Mouse (Mus musculus): ENCODE measurements around the gene Fpr2. TPM values are rescaled to one million over a fixed set of nuclear protein-coding genes. Genes with fewer than 3 reads are reported as not detected.
"Not testable (repeated sequence)": the region's sequence is repeated elsewhere in the genome, so short reads cannot be mapped to it uniquely, and the experiment has no call there.

The Fpr2 gene
- polyA plus RNA-seq (2021): 0.45 TPM

- ChIA-PET POLR2A (no interaction called here), CTCF (no interaction called here)
- ATAC-seq (no peak), DNase-seq (ENCODE audit: low read depth, low spot score) (no peak)
- in situ Hi-C loops (cut with MboI; ENCODE audit: low pct_unique_long_range_greater_than_20kb): no loop called here
- H3K27me3 ChIP-seq: peaks cover 18% of the 10 kb centered on the region
- TF ChIP-seq CTCF (IDR thresholded peaks at IDR 0.05): no peak
Observed at GRCm38 (mm10) chr17:17887774-17888248, at the start of gene Fpr2, which contains the start of gene Fpr3. Gene Fpr2, plus strand, starts transcription at chr17:17887824. Gene Fpr3, plus strand, starts transcription at chr17:17887852.

- DNase-seq (ENCODE audit: low read depth, low spot score): peak; percentile 83
- ATAC-seq: peak; percentile 97
- CTCF ChIA-PET: interaction anchor here (0.8 to 1.7 kb wide), 13 partner anchors 8 to 443 kb away, joined by 3 to 10 read pairs (median 5); partner anchors contain the start of gene Spaca6
Observed at GRCm38 (mm10) chr17:17837919-17838701, 49.5 kb upstream of the Fpr2 start.

GRCm38 (mm10) chr17:17839276-17839675 lies 48.3 kb upstream of the Fpr2 start:
- CTCF ChIA-PET: interaction anchor here (0.7 kb wide), 1 partner anchor 10 kb away, joined by 3 read pairs; no protein-coding TSS in a partner anchor
- POLR2A ChIA-PET: interaction anchor here (3.8 kb wide), 1 partner anchor 12 kb away, joined by 32 read pairs; the partner anchor contains the start of gene Spaca6
- ATAC-seq (no peak), DNase-seq (ENCODE audit: low read depth, low spot score) (no peak)
- H3K27me3 ChIP-seq: no peaks in the 10 kb centered on the region
- in situ Hi-C loops (cut with MboI; ENCODE audit: low pct_unique_long_range_greater_than_20kb): loop anchor here (10.0 kb wide), 1 partner anchor 214 kb away; the partner anchor contains the start of gene Lnpep
- no peak for TF ChIP-seq CTCF (IDR thresholded peaks at IDR 0.05)

More at GRCm38 (mm10) chr17:17837919-17838701, 49.5 kb upstream of the Fpr2 start:
- peak; percentile 94 for TF ChIP-seq CTCF (IDR thresholded peaks at IDR 0.05)
- H3K27me3 ChIP-seq: no peaks in the 10 kb centered on the region
- in situ Hi-C loops (cut with MboI; ENCODE audit: low pct_unique_long_range_greater_than_20kb): loop anchor here (10.0 kb wide), 1 partner anchor 213 kb away; the partner anchor contains the start of gene Lnpep
- POLR2A ChIA-PET: interaction anchor here (1.0 to 3.8 kb wide), 3 partner anchors 10 to 51 kb away, joined by 3 to 32 read pairs (median 3); partner anchors contain the start of gene Spaca6

GRCm38 (mm10) chr17:17840796-17841195 lies 46.8 kb upstream of the Fpr2 start:
- DNase-seq (ENCODE audit: low read depth, low spot score): no peak
- ChIA-PET POLR2A (no interaction called here), CTCF (interaction anchor here (1.1 to 2.5 kb wide), 2 partner anchors 15 to 74 kb away, joined by 3 to 6 read pairs; no protein-coding TSS in a partner anchor)
- ATAC-seq: peak; percentile 0
- no peak for TF ChIP-seq CTCF (IDR thresholded peaks at IDR 0.05)
- no peaks in the 10 kb centered on the region for H3K27me3 ChIP-seq
- in situ Hi-C loops (cut with MboI; ENCODE audit: low pct_unique_long_range_greater_than_20kb): no loop called here

- DNase-seq (ENCODE audit: low read depth, low spot score): no peak
- ATAC-seq: no peak
- in situ Hi-C loops (cut with MboI; ENCODE audit: low pct_unique_long_range_greater_than_20kb): no loop called here
- ChIA-PET CTCF (no interaction called here), POLR2A (no interaction called here)
- no peak for TF ChIP-seq CTCF (IDR thresholded peaks at IDR 0.05)
- no peaks in the 10 kb centered on the region for H3K27me3 ChIP-seq
Observed at GRCm38 (mm10) chr17:17843534-17844261, 43.9 kb upstream of the Fpr2 start.

- in situ Hi-C loops (cut with MboI; ENCODE audit: low pct_unique_long_range_greater_than_20kb); DNase-seq (ENCODE audit: low read depth, low spot score); ATAC-seq; H3K27me3 ChIP-seq: not testable (repeated sequence)
- POLR2A ChIA-PET: interaction anchor here (0.6 kb wide), 1 partner anchor 15 kb away, joined by 3 read pairs; no protein-coding TSS in a partner anchor
- CTCF ChIA-PET: interaction anchor here (0.6 to 2.1 kb wide), 5 partner anchors 13 to 72 kb away, joined by 3 to 8 read pairs (median 3); partner anchors contain the start of gene Spaca6
Observed at GRCm38 (mm10) chr17:17844606-17845005, 43.0 kb upstream of the Fpr2 start.

- TF ChIP-seq CTCF (IDR thresholded peaks at IDR 0.05): no peak
- no peaks in the 10 kb centered on the region for H3K27me3 ChIP-seq
- ChIA-PET CTCF (interaction anchor here (0.6 to 2.1 kb wide), 6 partner anchors 10 to 73 kb away, joined by 3 to 8 read pairs (median 4); partner anchors contain the start of genes Has1 and Spaca6), POLR2A (interaction anchor here (0.6 to 0.7 kb wide), 2 partner anchors 9 to 15 kb away, joined by 3 read pairs; no protein-coding TSS in a partner anchor)
- DNase-seq (ENCODE audit: low read depth, low spot score) (no peak), ATAC-seq (peak; percentile 56)
- in situ Hi-C loops (cut with MboI; ENCODE audit: low pct_unique_long_range_greater_than_20kb): no loop called here
Observed at GRCm38 (mm10) chr17:17845187-17846027, 42.2 kb upstream of the Fpr2 start.

GRCm38 (mm10) chr17:17848988-17849387 lies 38.6 kb upstream of the Fpr2 start:
- ATAC-seq (no peak), DNase-seq (ENCODE audit: low read depth, low spot score) (no peak)
- CTCF ChIA-PET: interaction anchor here (1.1 kb wide), 1 partner anchor 50 kb away, joined by 4 read pairs; no protein-coding TSS in a partner anchor
- in situ Hi-C loops (cut with MboI; ENCODE audit: low pct_unique_long_range_greater_than_20kb): no loop called here
- POLR2A ChIA-PET: interaction anchor here (0.7 kb wide), 1 partner anchor 11 kb away, joined by 3 read pairs; no protein-coding TSS in a partner anchor
- no peak for TF ChIP-seq CTCF (IDR thresholded peaks at IDR 0.05)
- no peaks in the 10 kb centered on the region for H3K27me3 ChIP-seq

GRCm38 (mm10) chr17:17849906-17850712 lies 37.5 kb upstream of the Fpr2 start:
- in situ Hi-C loops (cut with MboI; ENCODE audit: low pct_unique_long_range_greater_than_20kb): no loop called here
- no peak for TF ChIP-seq CTCF (IDR thresholded peaks at IDR 0.05)
- DNase-seq (ENCODE audit: low read depth, low spot score): no peak
- ChIA-PET CTCF (no interaction called here), POLR2A (no interaction called here)
- ATAC-seq: no peak
- no peaks in the 10 kb centered on the region for H3K27me3 ChIP-seq

All from Patski (cell line).